24 mouse cellular contexts compared by ENCODE assay signal in genomic region chr13:3895397-3895980, GRCm38 (mm10). TPM values are rescaled to one million over a fixed set of nuclear protein-coding genes. Genes with fewer than 3 reads are reported as not detected.
DNase-seq lines count a peak whose midpoint lies in the region; ATAC-seq lines count a peak whose summit lies in the region.
"Had no signal": no experiment of that assay in that cellular context is flagged by ENCODE, and none has a peak within 500 bp of the region (broad histone marks: within the 10 kb centered on the region; RNA-seq: fewer than 3 reads in every experiment).

No protein-coding gene starts in this region.

- no peaks in the 10 kb centered on the region for H3K27me3 ChIP-seq in heart, embryonic 10.5 days (ENCODE audit: insufficient read depth, poor library complexity, severe bottlenecking)
- H3K27me3 ChIP-seq in liver, embryonic 15.5 days: no peaks in the 10 kb centered on the region
- no peaks in the 10 kb centered on the region for H3K27me3 ChIP-seq in intestine, embryonic 14.5 days (replicated peaks; ENCODE audit: control insufficient read depth, insufficient read depth, low read length)
- H3K27me3 ChIP-seq: forebrain, embryonic 12.5 days; heart, embryonic 12.5 days had no signal

- no peak overlapping the region for H3K27ac ChIP-seq in heart, embryonic 10.5 days
- H3K27ac ChIP-seq in liver, embryonic 15.5 days (replicated peaks): peak overlapping the region; percentile 53
- no peak overlapping the region for H3K27ac ChIP-seq in intestine, embryonic 14.5 days (ENCODE audit: low read depth)
- H3K27ac ChIP-seq: forebrain, embryonic 12.5 days; hindbrain, embryonic 15.5 days; limb, embryonic 10.5 days had no signal

- no peak overlapping the region for H3K4me2 ChIP-seq in liver, embryonic 15.5 days
- no peak overlapping the region for H3K4me2 ChIP-seq in intestine, embryonic 14.5 days (ENCODE audit: low read length)
- H3K4me2 ChIP-seq: forebrain, embryonic 12.5 days; heart, embryonic 12.5 days; hindbrain, embryonic 15.5 days; midbrain, embryonic 11.5 days had no signal

- H3K4me3 ChIP-seq in heart, embryonic 10.5 days: no peak overlapping the region
- H3K4me3 ChIP-seq in liver, embryonic 15.5 days (replicated peaks): no peak overlapping the region
- H3K4me3 ChIP-seq in intestine, embryonic 14.5 days (ENCODE audit: low read depth, low read length): no peak overlapping the region
- H3K4me3 ChIP-seq: forebrain, embryonic 12.5 days; heart, embryonic 12.5 days; hindbrain, embryonic 15.5 days; limb, embryonic 10.5 days had no signal

- peaks cover 20% of the 10 kb centered on the region; the same call in 1 of the 2 replicates for H3K4me1 ChIP-seq in heart, embryonic 10.5 days
- H3K4me1 ChIP-seq in liver, embryonic 15.5 days (replicated peaks): peaks cover 48% of the 10 kb centered on the region
- no peaks in the 10 kb centered on the region for H3K4me1 ChIP-seq in intestine, embryonic 14.5 days (replicated peaks; ENCODE audit: control insufficient read depth, insufficient read depth, low read length)

- H3K36me3 ChIP-seq in heart, embryonic 10.5 days: peaks cover 9% of the 10 kb centered on the region
- peaks cover 23% of the 10 kb centered on the region for H3K36me3 ChIP-seq in liver, embryonic 15.5 days (replicated peaks)
- 0 out of 2 replicates have a peak, but pooled peaks cover 6% of the 10 kb centered on the region for H3K36me3 ChIP-seq in intestine, embryonic 14.5 days (ENCODE audit: control insufficient read depth, insufficient read depth, low read length)
- H3K36me3 ChIP-seq: hindbrain, embryonic 15.5 days had no signal

- WGBS in heart, embryonic 10.5 days: 79% methylated on average over 8 of the region's 8 CpGs
- WGBS in liver, embryonic 15.5 days (ENCODE audit: insufficient replicate concordance): 69% methylated on average over 8 of the region's 8 CpGs
- WGBS in intestine, embryonic 14.5 days: 66% methylated on average over 8 of the region's 8 CpGs

- H3K9me3 ChIP-seq in heart, embryonic 10.5 days: no peaks in the 10 kb centered on the region
- H3K9me3 ChIP-seq in liver, embryonic 15.5 days (replicated peaks): no peaks in the 10 kb centered on the region
- H3K9me3 ChIP-seq in intestine, embryonic 14.5 days (ENCODE audit: control insufficient read depth, low read length): no peaks in the 10 kb centered on the region
- H3K9me3 ChIP-seq: forebrain, embryonic 12.5 days; G1E; heart, embryonic 12.5 days; hindbrain, embryonic 15.5 days; limb, embryonic 10.5 days had no signal

- ATAC-seq in liver, embryonic 15.5 days (ENCODE audit: insufficient read depth): no peak
- no peak for ATAC-seq in intestine, embryonic 14.5 days (replicated peaks; ENCODE audit: low FRiP score, low TSS enrichment, low read depth)
- ATAC-seq: activated CD4-positive, CD25-positive, alpha-beta regulatory T cell, adult 4 months had no signal

- DNase-seq in heart, embryonic 10.5 days (ENCODE audit: low spot score): peak; percentile 63
- DNase-seq in heart, adult 9 months (ENCODE audit: low spot score in 2 of 2): no peak
- no peak for DNase-seq in liver
- peak; percentile 52 for DNase-seq in intestine, embryonic 14.5 days (ENCODE audit: low spot score)
- DNase-seq in skeletal muscle tissue, adult 2 months (ENCODE audit: low read depth, low spot score): peak; percentile 16
- no peak for DNase-seq in thymus, adult 18-20 months
- DNase-seq in frontal cortex, adult 2 months (ENCODE audit: extremely low spot score in 1 of 2, low spot score in 1 of 2): no peak
- DNase-seq: adrenal gland, postnatal 14 days; cerebellum, adult 18-20 months; cerebellum, postnatal 36 days; gastrocnemius, postnatal 14 days; retina, postnatal 1 day had no signal

- no peak overlapping the region for H3K9ac ChIP-seq in liver, embryonic 15.5 days
- H3K9ac ChIP-seq in intestine, embryonic 14.5 days (ENCODE audit: low read length): no peak overlapping the region
- H3K9ac ChIP-seq: forebrain, embryonic 12.5 days; heart, embryonic 12.5 days; hindbrain, embryonic 15.5 days had no signal

RNA-seq across cellular contexts. Expression of gene Net1, which starts 22.5 kb away (rescaled TPM):
- polyA plus RNA-seq in heart, embryonic 10.5 days (2016; fragmentation: Nextera tagmentation; extraction: Ambion mirVana): 53.7 and 72.9 TPM in 2 replicates
- 51.4 and 58.3 TPM in 2 replicates for polyA plus RNA-seq in liver, embryonic 15.5 days (2015; fragmentation: Nextera tagmentation; extraction: Ambion mirVana)
- polyA plus RNA-seq in intestine, embryonic 14.5 days (2014; fragmentation: Nextera tagmentation; extraction: Ambion mirVana): 83.5 and 86.4 TPM in 2 replicates
- 12.4 and 18.1 TPM in 2 replicates for polyA plus RNA-seq in frontal cortex, adult 2 months (2012; rRNA removed)

RNA-seq across cellular contexts. Expression of gene Tubal3, which starts 22.6 kb away (rescaled TPM):
- not detected in 2 replicates for polyA plus RNA-seq in heart, embryonic 10.5 days (2016; fragmentation: Nextera tagmentation; extraction: Ambion mirVana)
- polyA plus RNA-seq in liver, embryonic 15.5 days (2015; fragmentation: Nextera tagmentation; extraction: Ambion mirVana): 0.06 TPM in 1 of 2 replicates, not detected in the other
- polyA plus RNA-seq in intestine, embryonic 14.5 days (2014; fragmentation: Nextera tagmentation; extraction: Ambion mirVana): 6.7 and 9.2 TPM in 2 replicates
- not detected in 2 replicates for polyA plus RNA-seq in frontal cortex, adult 2 months (2012; rRNA removed)
- polyA plus RNA-seq: embryonic facial prominence, embryonic 11.5 days; forebrain, embryonic 12.5 days; G1E; heart, embryonic 12.5 days; limb, embryonic 10.5 days; midbrain, embryonic 11.5 days had no signal

RNA-seq across cellular contexts. Expression of gene Calm5, which starts 41.5 kb away (rescaled TPM):
- polyA plus RNA-seq in heart, embryonic 10.5 days (2016; fragmentation: Nextera tagmentation; extraction: Ambion mirVana): not detected in 2 replicates
- not detected in 2 replicates for polyA plus RNA-seq in liver, embryonic 15.5 days (2015; fragmentation: Nextera tagmentation; extraction: Ambion mirVana)
- polyA plus RNA-seq in intestine, embryonic 14.5 days (2014; fragmentation: Nextera tagmentation; extraction: Ambion mirVana): not detected in 2 replicates
- not detected in 2 replicates for polyA plus RNA-seq in frontal cortex, adult 2 months (2012; rRNA removed)
- polyA plus RNA-seq: activated CD4-positive, CD25-positive, alpha-beta regulatory T cell, adult 4 months; embryonic facial prominence, embryonic 11.5 days; forebrain, embryonic 12.5 days; G1E; heart, embryonic 12.5 days; hindbrain, embryonic 15.5 days; large intestine, adult 2 months; limb, embryonic 10.5 days; liver, embryonic 16.5 days; midbrain, embryonic 11.5 days; testis, adult 2 months had no signal

RNA-seq across cellular contexts. Expression of gene Ucn3, which starts 49.7 kb away (rescaled TPM):
- polyA plus RNA-seq in heart, embryonic 10.5 days (2016; fragmentation: Nextera tagmentation; extraction: Ambion mirVana): not detected in 2 replicates
- polyA plus RNA-seq in liver, embryonic 15.5 days (2015; fragmentation: Nextera tagmentation; extraction: Ambion mirVana): not detected in 2 replicates
- 0.12 TPM in 1 of 2 replicates, not detected in the other for polyA plus RNA-seq in intestine, embryonic 14.5 days (2014; fragmentation: Nextera tagmentation; extraction: Ambion mirVana)
- polyA plus RNA-seq in frontal cortex, adult 2 months (2012; rRNA removed): not detected in 2 replicates
- polyA plus RNA-seq: activated CD4-positive, CD25-positive, alpha-beta regulatory T cell, adult 4 months; embryonic facial prominence, embryonic 11.5 days; forebrain, embryonic 12.5 days; G1E; heart, embryonic 12.5 days; hindbrain, embryonic 15.5 days; liver, embryonic 16.5 days; midbrain, embryonic 11.5 days; testis, adult 2 months had no signal

RNA-seq across cellular contexts. Expression of gene Calm4, which starts 57.9 kb away (rescaled TPM):
- not detected in 2 replicates for polyA plus RNA-seq in heart, embryonic 10.5 days (2016; fragmentation: Nextera tagmentation; extraction: Ambion mirVana)
- 0.43 TPM in 1 of 2 replicates, not detected in the other for polyA plus RNA-seq in liver, embryonic 15.5 days (2015; fragmentation: Nextera tagmentation; extraction: Ambion mirVana)
- not detected in 2 replicates for polyA plus RNA-seq in intestine, embryonic 14.5 days (2014; fragmentation: Nextera tagmentation; extraction: Ambion mirVana)
- not detected in 2 replicates for polyA plus RNA-seq in frontal cortex, adult 2 months (2012; rRNA removed)
- polyA plus RNA-seq: activated CD4-positive, CD25-positive, alpha-beta regulatory T cell, adult 4 months; embryonic facial prominence, embryonic 11.5 days; forebrain, embryonic 12.5 days; G1E; heart, embryonic 12.5 days; large intestine, adult 2 months; limb, embryonic 10.5 days; liver, embryonic 16.5 days; midbrain, embryonic 11.5 days had no signal

Comparison
In these comparisons a context has a peak if more than half of its experiments do, and no peak if none do; other contexts are left out.
1. DNase-seq: peak in heart, embryonic 10.5 days (single experiment), intestine, embryonic 14.5 days (single experiment) and skeletal muscle tissue, adult 2 months (single experiment); none in heart, adult 9 months (0 of 2), liver (single experiment), thymus, adult 18-20 months (0 of 2) and frontal cortex, adult 2 months (0 of 2).